ENCODE assay signal across 29 mouse cellular contexts in the genomic region with DNA sequence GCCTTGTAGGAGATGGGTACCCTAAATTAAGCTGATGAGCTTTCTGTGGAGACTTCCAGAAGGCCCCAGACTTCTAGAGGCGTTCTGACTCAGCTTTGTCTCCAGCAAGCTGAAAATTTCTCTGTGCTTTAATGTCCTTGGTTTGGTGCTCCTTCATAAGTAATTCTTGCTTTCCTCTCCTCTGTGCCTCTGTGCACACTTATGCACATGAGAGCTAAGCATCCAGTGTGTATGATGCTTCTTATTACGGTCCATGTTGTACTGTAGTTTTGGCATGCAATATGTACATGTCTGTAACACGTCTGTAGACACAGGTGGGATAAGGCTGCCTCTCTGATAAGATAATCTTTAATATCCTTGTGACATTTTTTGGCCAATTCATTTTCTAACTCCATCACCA. TPM values are rescaled to one million over a fixed set of nuclear protein-coding genes. Genes with fewer than 3 reads are reported as not detected.
DNase-seq lines count a peak whose midpoint lies in the region; ATAC-seq and TF ChIP-seq lines count a peak whose summit lies in the region.
"Had no signal": no experiment of that assay in that cellular context is flagged by ENCODE, and none has a peak within 500 bp of the region (broad histone marks: within the 10 kb centered on the region; RNA-seq: fewer than 3 reads in every experiment).

No protein-coding gene starts in this region.

- in situ Hi-C loops in CH12.LX (cut with MboI; ENCODE audit: low pct_ligation_motif_present, low pct_unique_long_range_greater_than_20kb, low sequenced_read_pairs): no loop called here

- H3K9me3 ChIP-seq in midbrain, embryonic 11.5 days (ENCODE audit: control insufficient read depth, low read length): no peaks in the 10 kb centered on the region
- no peaks in the 10 kb centered on the region for H3K9me3 ChIP-seq in midbrain, postnatal 0 days (ENCODE audit: low read length)
- H3K9me3 ChIP-seq in CH12.LX (replicated peaks; ENCODE audit: low read length): no peaks in the 10 kb centered on the region
- H3K9me3 ChIP-seq in hindbrain, embryonic 10.5 days: no peaks in the 10 kb centered on the region

- no peak for ATAC-seq in midbrain, embryonic 11.5 days (ENCODE audit: low FRiP score)
- no peak for ATAC-seq in midbrain, postnatal 0 days (ENCODE audit: low FRiP score)
- ATAC-seq: activated CD4-positive, CD25-positive, alpha-beta regulatory T cell, adult 4 months; CD4-positive, CD25-positive, alpha-beta regulatory T cell, adult 4 months; Patski had no signal

- intact Hi-C loops in gastrocnemius, adult 2 months (cut with DNase I): loop anchor here (5.0 kb wide), 1 partner anchor 39 kb away; no protein-coding TSS in a partner anchor
- intact Hi-C loops in gastrocnemius, postnatal 36 days (cut with DNase I): no loop called here

- no peaks in the 10 kb centered on the region for H3K36me3 ChIP-seq in midbrain, embryonic 11.5 days (ENCODE audit: control insufficient read depth, insufficient read depth, low read length)
- no peaks in the 10 kb centered on the region for H3K36me3 ChIP-seq in midbrain, postnatal 0 days (ENCODE audit: insufficient read depth, low read length)
- H3K36me3 ChIP-seq in CH12.LX (replicated peaks in 1 of 2; ENCODE audit: control insufficient read depth in 1 of 2, insufficient read depth in 1 of 2, low read length in 1 of 2): peaks cover 10 to 25% of the 10 kb centered on the region in 2 experiments
- H3K36me3 ChIP-seq in hindbrain, embryonic 10.5 days: no peaks in the 10 kb centered on the region
- H3K36me3 ChIP-seq: G1E had no signal

- TF ChIP-seq EP300 in CH12.LX (IDR thresholded peaks at IDR 0.05; ENCODE audit: low read length): 0 out of 2 replicates have a peak, but pooled peaks have one; percentile 13

- TF ChIP-seq RAD21 in CH12.LX (IDR thresholded peaks at IDR 0.05; ENCODE audit: low read depth, low read length): no peak

- peaks cover 71% of the 10 kb centered on the region for H3K79me2 ChIP-seq in CH12.LX (replicated peaks; ENCODE audit: control insufficient read depth, extremely low read depth, insufficient read depth, poor library complexity, severe bottlenecking)

- no peaks in the 10 kb centered on the region for H3K27me3 ChIP-seq in midbrain, embryonic 11.5 days (ENCODE audit: control insufficient read depth, insufficient read depth, low read length)
- no peaks in the 10 kb centered on the region for H3K27me3 ChIP-seq in midbrain, postnatal 0 days (ENCODE audit: insufficient read depth, low read length)
- H3K27me3 ChIP-seq in CH12.LX (replicated peaks): no peaks in the 10 kb centered on the region
- H3K27me3 ChIP-seq in hindbrain, embryonic 10.5 days (ENCODE audit: insufficient read depth, poor library complexity, severe bottlenecking): peaks cover 11% of the 10 kb centered on the region
- H3K27me3 ChIP-seq: Patski had no signal

- H3K27ac ChIP-seq in gastrocnemius, adult 2 months: peak overlapping the region; percentile 25; the same call in 1 of the 2 replicates
- no peak overlapping the region for H3K27ac ChIP-seq in midbrain, embryonic 11.5 days (ENCODE audit: low read depth, low read length)
- H3K27ac ChIP-seq in midbrain, postnatal 0 days (ENCODE audit: low read depth, low read length): no peak overlapping the region
- peak overlapping the region; percentile 87 for H3K27ac ChIP-seq in CH12.LX (ENCODE audit: insufficient read depth, low read depth)
- H3K27ac ChIP-seq in bone marrow macrophage, adult 2 months (ENCODE audit: insufficient read depth, low read depth, low read length): peak overlapping the region; percentile 68
- H3K27ac ChIP-seq in hindbrain, embryonic 10.5 days: no peak overlapping the region

- no peak overlapping the region for H3K4me3 ChIP-seq in gastrocnemius, adult 2 months
- no peak overlapping the region for H3K4me3 ChIP-seq in midbrain, embryonic 11.5 days (ENCODE audit: low read depth, low read length)
- H3K4me3 ChIP-seq in midbrain, postnatal 0 days (ENCODE audit: low read depth, low read length): no peak overlapping the region
- H3K4me3 ChIP-seq in CH12.LX (replicated peaks in 1 of 3; ENCODE audit: low read depth in 2 of 3, low read length in 2 of 3, poor library complexity in 1 of 3): peak overlapping the region; percentile 60 to 96 (median 93)
- H3K4me3 ChIP-seq in bone marrow macrophage, adult 2 months (ENCODE audit: insufficient read depth, low read length): no peak overlapping the region
- H3K4me3 ChIP-seq in hindbrain, embryonic 10.5 days: no peak overlapping the region

- 82% methylated on average over 3 of the region's 3 CpGs for WGBS in midbrain, embryonic 11.5 days
- WGBS in midbrain, postnatal 0 days: 87% methylated on average over 3 of the region's 3 CpGs
- 87% methylated on average over 3 of the region's 3 CpGs for WGBS in hindbrain, embryonic 10.5 days

- dilution Hi-C loops in CH12.LX (cut with MboI; ENCODE audit: extremely low pct_ligation_motif_present, extremely low pct_unique_long_range_greater_than_20kb, low sequenced_read_pairs): no loop called here

- no peak overlapping the region for H3K4me2 ChIP-seq in midbrain, embryonic 11.5 days
- no peak overlapping the region for H3K4me2 ChIP-seq in midbrain, postnatal 0 days (ENCODE audit: low read depth, low read length, poor library complexity, severe bottlenecking)
- peak overlapping the region; percentile 99 for H3K4me2 ChIP-seq in CH12.LX (ENCODE audit: insufficient read depth, low read depth, poor library complexity, severe bottlenecking)

- TF ChIP-seq POLR2A in CH12.LX (IDR thresholded peaks at IDR 0.05; ENCODE audit: low read depth, low read length): no peak
- no peak for TF ChIP-seq POLR2A in bone marrow macrophage, adult 2 months (IDR thresholded peaks at IDR 0.05; ENCODE audit: borderline replicate concordance, low read depth, low read length)

- no peak overlapping the region for H3K9ac ChIP-seq in midbrain, embryonic 11.5 days (ENCODE audit: low read length)
- no peak overlapping the region for H3K9ac ChIP-seq in midbrain, postnatal 0 days (replicated peaks; ENCODE audit: low read length, poor library complexity, severe bottlenecking)
- H3K9ac ChIP-seq in CH12.LX (ENCODE audit: insufficient read depth, low read depth): peak overlapping the region; percentile 88

- DNase-seq in gastrocnemius, adult 2 months: no peak
- DNase-seq in gastrocnemius, postnatal 36 days: no peak
- peak; percentile 44 for DNase-seq in midbrain, embryonic 11.5 days (ENCODE audit: low spot score, missing footprints)
- no peak for DNase-seq in midbrain, postnatal 0 days (ENCODE audit: low spot score)
- DNase-seq in CH12.LX (ENCODE audit: extremely low read depth): no peak
- DNase-seq in hindbrain, embryonic 10.5 days (ENCODE audit: low spot score): no peak
- no peak for DNase-seq in thymus, postnatal 14 days
- DNase-seq: adrenal gland, adult 2 months; adrenal gland, adult 8-10 months; adrenal gland, postnatal 10 days; adrenal gland, postnatal 14 days; adrenal gland, postnatal 25 days; adrenal gland, postnatal 36 days; B cell, adult 2 months; cerebellum, adult 11 months; cerebellum, adult 11-12 months; cerebellum, adult 18-20 months; cerebellum, adult 2 months had no signal

- H3K4me1 ChIP-seq in midbrain, embryonic 11.5 days (ENCODE audit: control insufficient read depth, insufficient read depth, low read length): peaks cover 3% of the 10 kb centered on the region; the same call in 1 of the 2 replicates
- no peaks in the 10 kb centered on the region for H3K4me1 ChIP-seq in midbrain, postnatal 0 days (ENCODE audit: insufficient read depth, low read length)
- H3K4me1 ChIP-seq in CH12.LX (ENCODE audit: control insufficient read depth in 1 of 2, insufficient read depth in 2 of 2): peaks cover 13 to 51% of the 10 kb centered on the region in 2 experiments
- peaks cover 63% of the 10 kb centered on the region for H3K4me1 ChIP-seq in bone marrow macrophage, adult 2 months (ENCODE audit: control insufficient read depth, insufficient read depth, low read length)
- peaks cover 20% of the 10 kb centered on the region for H3K4me1 ChIP-seq in hindbrain, embryonic 10.5 days (replicated peaks)

- TF ChIP-seq CTCF in gastrocnemius, adult 2 months (IDR thresholded peaks at IDR 0.05): no peak
- TF ChIP-seq CTCF in midbrain, postnatal 0 days (IDR thresholded peaks at IDR 0.05): no peak
- TF ChIP-seq CTCF in CH12.LX (conservative IDR thresholded peaks at IDR 0.05 in 1 of 2, IDR thresholded peaks at IDR 0.05 in 1 of 2; ENCODE audit: low read depth in 2 of 2, low read length in 2 of 2): no peak
- TF ChIP-seq CTCF in bone marrow macrophage, adult 2 months (IDR thresholded peaks at IDR 0.05; ENCODE audit: low read depth, low read length): no peak

RNA-seq across cellular contexts. Expression of gene Ppfibp2, which starts 2.9 kb away (rescaled TPM):
- total RNA-seq in gastrocnemius, adult 2 months (2021): 10 to 100 TPM; 10.6 to 19.0 TPM
- 10 to 100 TPM in 1 of 2 experiments, 1 to 10 TPM in 1; 9.4 to 12.0 TPM for total RNA-seq in gastrocnemius, postnatal 36 days (2021)
- 2.9 and 3.5 TPM in 2 replicates for polyA plus RNA-seq in midbrain, embryonic 11.5 days (2014; fragmentation: Nextera tagmentation; extraction: Ambion mirVana)
- 2.6 and 2.9 TPM in 2 replicates for total RNA-seq in midbrain, postnatal 0 days (2014; rRNA removed)
- 1.2 and 1.6 TPM in 2 replicates for polyA plus RNA-seq in midbrain, postnatal 0 days (2015; fragmentation: Nextera tagmentation; extraction: Ambion mirVana)
- total RNA-seq in CH12.LX (2012; rRNA removed) (27.5 and 40.3 TPM in 2 replicates), CH12.LX (2014; rRNA removed) (30.2 and 32.9 TPM in 2 replicates)
- polyA plus RNA-seq in CH12.LX (2012; ENCODE audit: insufficient read length, low read depth): 40.2 and 44.7 TPM in 2 replicates
- 44.3 and 45.4 TPM in 2 replicates for polyA plus RNA-seq in bone marrow macrophage, adult 2 months (2012; ENCODE audit: insufficient read depth, insufficient read length, missing spikeins)
- 7.4 and 10.0 TPM in 2 replicates for polyA plus RNA-seq in hindbrain, embryonic 10.5 days (2016; fragmentation: Nextera tagmentation; extraction: Ambion mirVana)
- total RNA-seq: MEL had no signal
- polyA plus RNA-seq: G1E had no signal

RNA-seq across cellular contexts. Expression of gene 5330417H12Rik, which starts 27.0 kb away (rescaled TPM):
- not detected for total RNA-seq in gastrocnemius, adult 2 months (2021)
- total RNA-seq in gastrocnemius, postnatal 36 days (2021): not detected
- not detected in 2 replicates for polyA plus RNA-seq in midbrain, embryonic 11.5 days (2014; fragmentation: Nextera tagmentation; extraction: Ambion mirVana)
- not detected in 2 replicates for total RNA-seq in midbrain, postnatal 0 days (2014; rRNA removed)
- polyA plus RNA-seq in midbrain, postnatal 0 days (2015; fragmentation: Nextera tagmentation; extraction: Ambion mirVana): not detected in 2 replicates
- total RNA-seq in CH12.LX (2012; rRNA removed): 0.13 TPM in 1 of 2 replicates, not detected in the other
- not detected in 2 replicates for total RNA-seq in CH12.LX (2014; rRNA removed)
- polyA plus RNA-seq in CH12.LX (2012; ENCODE audit: insufficient read length, low read depth): not detected in 2 replicates
- polyA plus RNA-seq in bone marrow macrophage, adult 2 months (2012; ENCODE audit: insufficient read depth, insufficient read length, missing spikeins): not detected in 2 replicates
- not detected in 2 replicates for polyA plus RNA-seq in hindbrain, embryonic 10.5 days (2016; fragmentation: Nextera tagmentation; extraction: Ambion mirVana)
- total RNA-seq: adrenal gland, adult 18-20 months; adrenal gland, adult 2 months; adrenal gland, adult 8-10 months; adrenal gland, postnatal 10 days; adrenal gland, postnatal 14 days; adrenal gland, postnatal 25 days; adrenal gland, postnatal 36 days; adrenal gland, postnatal 4 days; ES-E14; G1E; MEL had no signal
- polyA plus RNA-seq: activated CD4-positive, CD25-positive, alpha-beta regulatory T cell, adult 4 months; adrenal gland, adult 2 months; brain, embryonic 14.5 days; C2C12; CD4-positive, CD25-positive, alpha-beta regulatory T cell, adult 4 months; cerebellum, adult 2 months; G1E; Patski had no signal

RNA-seq across cellular contexts. Expression of gene Olfml1, which starts 30.7 kb away (rescaled TPM):
- total RNA-seq in gastrocnemius, adult 2 months (2021): 1 to 10 TPM; 2.0 to 2.6 TPM
- 1 to 10 TPM; 1.8 to 2.3 TPM for total RNA-seq in gastrocnemius, postnatal 36 days (2021)
- polyA plus RNA-seq in midbrain, embryonic 11.5 days (2014; fragmentation: Nextera tagmentation; extraction: Ambion mirVana): 6.8 and 8.2 TPM in 2 replicates
- 3.6 and 3.8 TPM in 2 replicates for total RNA-seq in midbrain, postnatal 0 days (2014; rRNA removed)
- 4.1 and 4.3 TPM in 2 replicates for polyA plus RNA-seq in midbrain, postnatal 0 days (2015; fragmentation: Nextera tagmentation; extraction: Ambion mirVana)
- total RNA-seq in CH12.LX (2012; rRNA removed) (not detected in 2 replicates), CH12.LX (2014; rRNA removed) (not detected in 2 replicates)
- not detected in 2 replicates for polyA plus RNA-seq in CH12.LX (2012; ENCODE audit: insufficient read length, low read depth)
- not detected in 2 replicates for polyA plus RNA-seq in bone marrow macrophage, adult 2 months (2012; ENCODE audit: insufficient read depth, insufficient read length, missing spikeins)
- polyA plus RNA-seq in hindbrain, embryonic 10.5 days (2016; fragmentation: Nextera tagmentation; extraction: Ambion mirVana): 5.6 and 8.1 TPM in 2 replicates
- total RNA-seq: G1E, MEL had no signal
- polyA plus RNA-seq: activated CD4-positive, CD25-positive, alpha-beta regulatory T cell, adult 4 months; C2C12; G1E; Patski had no signal

Comparison
In these comparisons a context has a peak if more than half of its experiments do, and no peak if none do; other contexts are left out.
1. H3K27ac ChIP-seq: peak in gastrocnemius, adult 2 months (single experiment), CH12.LX (single experiment) and bone marrow macrophage, adult 2 months (single experiment); none in midbrain, embryonic 11.5 days (single experiment), midbrain, postnatal 0 days (single experiment) and hindbrain, embryonic 10.5 days (single experiment).
2. H3K4me3 ChIP-seq: peak in CH12.LX (3 of 3); none in gastrocnemius, adult 2 months (single experiment), midbrain, embryonic 11.5 days (single experiment), midbrain, postnatal 0 days (single experiment), bone marrow macrophage, adult 2 months (single experiment) and hindbrain, embryonic 10.5 days (single experiment).